Mouse (Mus musculus) lung, postnatal 0 days (tissue): ENCODE measurements at regions not wholly inside any gene's neighbourhood (a gene's known extent, or its start where the extent isn't known, plus 50 kb on each side); places are given as distances from the start of the nearest gene placed in this dataset.

ENCODE experiments used
- CTCF ChIP-seq: IDR thresholded peaks from 2 replicates; pipeline ENCODE4 v1.5.1; 2016; ENCODE audit warnings: antibody characterized with exemption, mild to moderate bottlenecking
- EP300 ChIP-seq: IDR thresholded peaks from 2 replicates; pipeline ENCODE4 v1.6.1; 2016; ENCODE audit warnings: antibody characterized with exemption, mild to moderate bottlenecking, control low read depth

- no peak for TF ChIP-seq CTCF
- TF ChIP-seq EP300 = no peak
Measured at GRCm38 (mm10) chr1:94149958-94150357, 97.6 kb upstream of the Pdcd1 start.
